Comparison of ENCODE assay signal across 8 mouse cellular contexts in the genomic region with DNA sequence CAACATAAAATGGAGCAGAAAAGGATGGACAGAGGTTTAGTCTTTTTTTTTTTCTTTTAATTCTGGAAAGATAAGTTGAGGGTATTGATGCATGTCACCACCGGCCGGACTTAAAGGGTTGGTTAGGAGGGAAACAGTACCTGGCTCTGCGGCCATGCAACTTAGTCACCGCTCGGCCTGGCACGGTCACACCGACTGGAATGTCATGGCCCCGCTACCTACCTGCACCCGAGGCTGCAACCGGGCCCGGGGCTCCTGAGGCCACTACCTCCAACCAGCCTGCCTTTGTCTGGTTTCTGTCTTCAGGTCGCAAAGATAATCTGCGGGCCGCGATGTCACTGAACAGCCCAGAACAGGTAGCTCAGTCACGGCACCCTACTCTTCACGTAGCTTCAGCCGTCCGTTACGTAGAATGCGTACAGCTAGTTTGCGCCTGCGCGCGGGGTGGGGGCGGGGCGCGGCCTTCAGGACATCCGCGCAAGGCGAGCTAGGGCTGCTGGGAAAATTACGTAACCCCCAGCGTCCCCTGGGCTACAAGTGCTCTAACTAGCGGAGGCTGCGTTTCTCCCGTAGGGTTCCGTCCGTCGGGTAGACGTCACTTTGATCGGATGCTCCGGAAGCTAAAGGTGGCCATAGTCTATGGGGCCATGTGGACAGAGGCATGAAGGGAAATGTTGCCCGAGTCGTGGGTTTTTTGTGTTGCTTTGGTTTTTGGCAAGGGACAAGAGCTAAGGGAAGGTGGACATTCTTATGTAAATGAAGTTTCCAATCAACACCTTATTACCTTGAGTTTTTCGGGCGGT. TPM values are rescaled to one million over a fixed set of nuclear protein-coding genes. Genes with fewer than 3 reads are reported as not detected.
A peak's percentile ranks its signal among the peaks of the same experiment; 100 is the strongest.
DNase-seq lines count a peak whose midpoint lies in the region; ATAC-seq and TF ChIP-seq lines count a peak whose summit lies in the region.

A gene (minus strand): TSS at position 418 of the 803 bp plus-strand sequence.

- peak within 1 kb of the TSS; percentile 80 for H3K4me2 ChIP-seq in heart, embryonic 12.5 days
- peak within 1 kb of the TSS; percentile 67 for H3K4me2 ChIP-seq in kidney, postnatal 0 days (ENCODE audit: low read length)
- peak within 1 kb of the TSS; percentile 92 for H3K4me2 ChIP-seq in liver, embryonic 11.5 days
- H3K4me2 ChIP-seq in stomach, embryonic 16.5 days (ENCODE audit: low read depth, low read length), result peak within 1 kb of the TSS; percentile 75

- peak within 1 kb of the TSS; percentile 94 for H3K27ac ChIP-seq in heart, embryonic 12.5 days (ENCODE audit: poor library complexity, severe bottlenecking)
- peak within 1 kb of the TSS; percentile 96 for H3K27ac ChIP-seq in kidney, postnatal 0 days
- peak within 1 kb of the TSS; percentile 97 for H3K27ac ChIP-seq in liver, embryonic 11.5 days (ENCODE audit: low read depth, low read length)
- peak within 1 kb of the TSS; percentile 98 for H3K27ac ChIP-seq in stomach, embryonic 16.5 days (ENCODE audit: low read length)

- no peak for TF ChIP-seq CTCF in kidney, postnatal 0 days (IDR thresholded peaks at IDR 0.05; ENCODE audit: low read depth)

- no peaks in the 10 kb centered on the region for H3K9me3 ChIP-seq in heart, embryonic 12.5 days (replicated peaks)
- H3K9me3 ChIP-seq in kidney, postnatal 0 days (replicated peaks; ENCODE audit: low read length), result no peaks in the 10 kb centered on the region
- H3K9me3 ChIP-seq in liver, embryonic 11.5 days (ENCODE audit: control insufficient read depth, low read length), result no peaks in the 10 kb centered on the region
- no peaks in the 10 kb centered on the region for H3K9me3 ChIP-seq in stomach, embryonic 16.5 days (replicated peaks; ENCODE audit: control insufficient read depth, low read length)

- peak within 1 kb of the TSS; percentile 98 for H3K9ac ChIP-seq in heart, embryonic 12.5 days
- H3K9ac ChIP-seq in kidney, postnatal 0 days (ENCODE audit: low read depth, low read length), result peak within 1 kb of the TSS; percentile 98
- H3K9ac ChIP-seq in liver, embryonic 11.5 days (ENCODE audit: low read depth, low read length), result peak within 1 kb of the TSS; percentile 78
- peak within 1 kb of the TSS; percentile 98 for H3K9ac ChIP-seq in stomach, embryonic 16.5 days (ENCODE audit: low read length)

- under 1% methylated on average over 46 of the region's 46 CpGs for WGBS in heart, embryonic 12.5 days
- 0% methylated on average over 46 of the region's 46 CpGs for WGBS in kidney, postnatal 0 days
- under 1% methylated on average over 46 of the region's 46 CpGs for WGBS in liver, embryonic 11.5 days
- under 1% methylated on average over 46 of the region's 46 CpGs for WGBS in stomach, embryonic 16.5 days

- DNase-seq in CD4-positive, CD25-positive, alpha-beta regulatory T cell, adult 2 months (ENCODE audit: low read depth, low spot score), result peak; percentile 99
- DNase-seq in brain, embryonic 18.5 days (ENCODE audit: low read depth, low spot score), result peak; percentile 99
- peak; percentile 99 for DNase-seq in kidney, postnatal 0 days (ENCODE audit: low spot score)
- DNase-seq in liver, embryonic 11.5 days (ENCODE audit: low spot score), result no peak
- peak; percentile 99 for DNase-seq in naive thymus-derived CD4-positive, alpha-beta T cell, adult 2 months (ENCODE audit: low read depth)

- no peaks in the 10 kb centered on the region for H3K27me3 ChIP-seq in heart, embryonic 12.5 days (replicated peaks)
- no peaks in the 10 kb centered on the region for H3K27me3 ChIP-seq in kidney, postnatal 0 days (ENCODE audit: insufficient read depth, low read length)
- no peaks in the 10 kb centered on the region for H3K27me3 ChIP-seq in liver, embryonic 11.5 days (replicated peaks; ENCODE audit: control insufficient read depth, insufficient read depth, low read length)
- no peaks in the 10 kb centered on the region for H3K27me3 ChIP-seq in stomach, embryonic 16.5 days (ENCODE audit: control insufficient read depth, insufficient read depth, low read length)

- H3K36me3 ChIP-seq in heart, embryonic 12.5 days, result peaks cover 19% of the 10 kb centered on the region
- peaks cover 13% of the 10 kb centered on the region for H3K36me3 ChIP-seq in kidney, postnatal 0 days (ENCODE audit: insufficient read depth, low read length)
- peaks cover 10% of the 10 kb centered on the region for H3K36me3 ChIP-seq in liver, embryonic 11.5 days (ENCODE audit: control insufficient read depth, insufficient read depth, low read length)
- peaks cover 3% of the 10 kb centered on the region; the same call in 1 of the 2 replicates for H3K36me3 ChIP-seq in stomach, embryonic 16.5 days (ENCODE audit: control insufficient read depth, insufficient read depth, low read length)

- ATAC-seq in erythroid progenitor cell, adult 5-6 weeks (replicated peaks; ENCODE audit: low FRiP score, poor library complexity, severe bottlenecking), result peak; percentile 85
- ATAC-seq in heart, embryonic 12.5 days (ENCODE audit: insufficient number of reproducible peaks, low FRiP score), result peak; percentile 96
- ATAC-seq in kidney, postnatal 0 days (replicated peaks; ENCODE audit: low FRiP score, low read depth), result peak; percentile 97
- peak; percentile 94 for ATAC-seq in liver, embryonic 11.5 days (replicated peaks; ENCODE audit: low FRiP score)
- peak; percentile 97 for ATAC-seq in stomach, embryonic 16.5 days (ENCODE audit: insufficient read depth, low FRiP score)

- H3K4me1 ChIP-seq in heart, embryonic 12.5 days (replicated peaks), result peaks cover 20% of the 10 kb centered on the region
- peaks cover 6% of the 10 kb centered on the region for H3K4me1 ChIP-seq in kidney, postnatal 0 days (replicated peaks; ENCODE audit: insufficient read depth, low read length)
- H3K4me1 ChIP-seq in liver, embryonic 11.5 days (replicated peaks; ENCODE audit: control insufficient read depth, insufficient read depth, low read length), result peaks cover 16% of the 10 kb centered on the region
- peaks cover 22% of the 10 kb centered on the region for H3K4me1 ChIP-seq in stomach, embryonic 16.5 days (ENCODE audit: control insufficient read depth, insufficient read depth, low read length)

- peak within 1 kb of the TSS; percentile 90 for H3K4me3 ChIP-seq in heart, embryonic 12.5 days
- peak within 1 kb of the TSS; percentile 94 for H3K4me3 ChIP-seq in kidney, postnatal 0 days (replicated peaks; ENCODE audit: low read depth, low read length)
- H3K4me3 ChIP-seq in liver, embryonic 11.5 days (ENCODE audit: low read depth, low read length), result peak within 1 kb of the TSS; percentile 76
- peak within 1 kb of the TSS; percentile 99 for H3K4me3 ChIP-seq in stomach, embryonic 16.5 days (replicated peaks; ENCODE audit: low read length)

RNA-seq across cellular contexts. Expression of the gene that starts here (rescaled TPM):
- 24.1 and 54.9 TPM in 2 replicates for total RNA-seq in erythroid progenitor cell, adult 5-6 weeks (2015; ENCODE audit: low replicate concordance)
- 122 and 130 TPM in 2 replicates for total RNA-seq in erythroid progenitor cell, adult 5-6 weeks (2017; ENCODE audit: low replicate concordance)
- polyA plus RNA-seq in heart, embryonic 12.5 days (2016; fragmentation: Nextera tagmentation; extraction: Ambion mirVana), result 90.3 and 93.1 TPM in 2 replicates
- 81.1 and 88.0 TPM in 2 replicates for polyA plus RNA-seq in kidney, postnatal 0 days (2015; fragmentation: Nextera tagmentation; extraction: Ambion mirVana)
- 73.3 and 76.0 TPM in 2 replicates for polyA plus RNA-seq in liver, embryonic 11.5 days (2014; fragmentation: Nextera tagmentation; extraction: Ambion mirVana)
- 100 and 112 TPM in 2 replicates for polyA plus RNA-seq in stomach, embryonic 16.5 days (2015; fragmentation: Nextera tagmentation; extraction: Ambion mirVana)
